Mouse (Mus musculus) midbrain, embryonic 13.5 days (tissue): ENCODE data around the gene Prkca. TPM values are rescaled to one million over a fixed set of nuclear protein-coding genes. Genes with fewer than 3 reads are reported as not detected.

Experiments used
- ATAC-seq: fragments of 200-750 bp; cut with Nextera tagmentation; 2 replicates; pipeline ENCODE4 v1.8.0; 2017; ENCODE audit warnings: mild to moderate bottlenecking, moderate TSS enrichment, moderate library complexity
- H3K27ac ChIP-seq: fragments of 300-500 bp; sonication (generic); 2 replicates; pipeline ENCODE4 v1.5.1; 2015; ENCODE audit warnings: inconsistent platforms, mild to moderate bottlenecking, moderate library complexity
- H3K27me3 ChIP-seq: fragments of 300-500 bp; sonication (generic); 2 replicates; pipeline ENCODE4 v1.6.1; 2015; ENCODE audit warnings: mild to moderate bottlenecking, inconsistent platforms
- H3K36me3 ChIP-seq: fragments of 300-500 bp; sonication (generic); 2 replicates; pipeline ENCODE4 v1.6.1; 2015; ENCODE audit warnings: mild to moderate bottlenecking, inconsistent platforms
- H3K4me1 ChIP-seq: fragments of 300-500 bp; sonication (generic); replicated peaks from 2 replicates; pipeline ENCODE4 v1.6.1; 2015; ENCODE audit warnings: inconsistent platforms
- H3K4me2 ChIP-seq: fragments of 300-500 bp; sonication (generic); replicated peaks from 2 replicates; pipeline ENCODE4 v1.6.1; 2015; ENCODE audit warnings: moderate library complexity, mild to moderate bottlenecking, inconsistent platforms
- H3K4me3 ChIP-seq: fragments of 300-500 bp; sonication (generic); replicated peaks from 2 replicates; pipeline ENCODE4 v1.5.1; 2015; ENCODE audit warnings: mild to moderate bottlenecking, inconsistent platforms
- H3K9ac ChIP-seq: fragments of 300-500 bp; sonication (generic); replicated peaks from 2 replicates; pipeline ENCODE4 v1.6.1; 2015; ENCODE audit warnings: mild to moderate bottlenecking, inconsistent platforms
- H3K9me3 ChIP-seq: fragments of 300-500 bp; sonication (generic); 2 replicates; pipeline ENCODE4 v1.6.1; 2016; ENCODE audit warnings: mild to moderate bottlenecking, inconsistent platforms
- WGBS: fragments of 180-500 bp; shearing (Covaris S2); methylation state at CpG from one replicate; pipeline ENCODE4 v1.1.7; 2015; 5-methylcytosine and 5-hydroxymethylcytosine counted together
- polyA plus RNA-seq: library from polyadenylated mRNA; unstranded; fragments of >200 nt; fragmentation: Nextera tagmentation; extraction: Ambion mirVana; gene quantifications from 2 replicates; pipeline ENCODE4 v1.2.1, GENCODE M21; 2015

The Prkca gene
- polyA plus RNA-seq, 1 experiment from 2014 or later: 3.3 TPM

DNA sequence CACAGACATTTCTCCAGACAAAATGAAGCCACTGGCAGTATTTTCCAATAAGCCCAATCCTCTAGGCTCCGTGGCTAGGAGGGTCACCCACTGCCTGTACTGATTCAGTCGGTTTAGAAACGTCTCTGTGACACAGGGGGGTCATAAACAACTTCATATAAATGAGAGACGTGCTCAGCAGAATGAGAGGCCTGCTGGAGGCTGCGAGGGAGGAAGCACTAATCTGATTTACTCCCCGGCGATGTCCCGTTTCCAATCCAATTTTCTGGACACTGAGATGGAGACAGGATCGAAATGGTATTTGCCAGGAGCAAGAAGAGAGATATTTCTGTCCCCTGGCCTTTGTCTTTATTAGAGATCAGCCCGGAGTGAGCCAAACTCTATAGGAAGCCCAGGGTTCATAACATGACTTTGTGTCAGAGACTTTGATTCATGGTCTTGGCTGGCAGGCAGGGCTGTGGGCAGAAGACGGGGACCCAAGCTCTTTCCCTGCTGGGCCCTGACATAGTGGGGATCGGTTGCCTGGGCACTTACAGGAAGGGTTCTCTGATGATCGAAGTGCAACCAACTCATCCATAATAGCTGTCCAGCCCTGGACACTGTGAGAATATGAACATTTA, 120.0 kb downstream of the Prkca start:
- Histone ChIP-seq H3K36me3 (no peaks in the 10 kb centered on the region), H3K27me3 (0 out of 2 replicates have a peak, but pooled peaks cover 3% of the 10 kb centered on the region), H3K4me3 (no peak overlapping the region), H3K9me3 (no peaks in the 10 kb centered on the region), H3K27ac (no peak overlapping the region), H3K4me2 (no peak overlapping the region), H3K4me1 (peaks cover 25% of the 10 kb centered on the region), H3K9ac (no peak overlapping the region)
- 39% methylated on average over 13 of the region's 13 CpGs for WGBS
- no peak for ATAC-seq

DNA sequence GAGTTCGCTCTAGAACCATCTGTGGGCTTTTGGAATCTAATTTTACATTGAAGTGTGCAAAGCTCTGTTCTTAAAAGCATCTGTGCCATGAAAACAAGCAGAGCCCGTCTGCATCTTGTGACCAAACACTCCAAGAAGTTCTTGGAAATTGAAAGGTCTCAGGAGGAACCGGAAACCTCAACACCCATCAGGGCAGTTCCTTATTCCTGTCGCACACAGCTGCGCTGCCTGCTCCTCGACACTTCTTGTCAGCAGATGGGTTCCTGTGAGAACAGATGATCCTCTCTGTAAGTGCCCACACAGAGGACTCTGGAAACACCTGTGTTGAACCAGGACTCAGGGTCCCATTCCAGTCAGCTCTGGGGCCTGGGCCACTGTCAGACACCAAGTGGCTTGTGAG, 120.6 kb downstream of the Prkca start:
- WGBS: 79% methylated on average over 6 of the region's 6 CpGs
- Histone ChIP-seq H3K4me2 (no peak overlapping the region), H3K9ac (no peak overlapping the region), H3K27ac (no peak overlapping the region), H3K4me1 (peaks cover 25% of the 10 kb centered on the region), H3K4me3 (no peak overlapping the region), H3K36me3 (no peaks in the 10 kb centered on the region), H3K9me3 (no peaks in the 10 kb centered on the region), H3K27me3 (0 out of 2 replicates have a peak, but pooled peaks cover 3% of the 10 kb centered on the region)
- no peak for ATAC-seq

DNA sequence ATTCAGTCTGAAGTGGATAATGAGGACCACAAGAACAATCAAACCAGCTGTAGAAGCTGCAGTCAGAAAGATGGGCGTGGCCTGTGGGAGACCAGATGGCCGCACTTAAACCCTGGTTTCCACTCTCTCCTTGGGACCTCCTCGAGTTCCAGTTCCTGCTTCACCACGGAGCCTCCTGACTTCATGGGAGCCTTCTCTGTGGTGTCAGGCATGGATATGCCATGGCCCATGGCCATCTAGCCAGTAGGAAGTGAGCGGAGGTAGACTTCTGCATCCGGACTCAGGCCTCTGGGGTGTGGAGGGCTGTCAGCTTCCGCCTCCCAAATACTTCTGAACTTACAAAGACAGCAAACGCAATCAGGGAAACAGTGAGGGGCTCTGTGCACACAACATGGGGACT, 121.1 kb downstream of the Prkca start:
- Histone ChIP-seq H3K4me2 (no peak overlapping the region), H3K9me3 (no peaks in the 10 kb centered on the region), H3K9ac (no peak overlapping the region), H3K4me3 (no peak overlapping the region), H3K27ac (no peak overlapping the region), H3K4me1 (peaks cover 25% of the 10 kb centered on the region), H3K36me3 (no peaks in the 10 kb centered on the region), H3K27me3 (0 out of 2 replicates have a peak, but pooled peaks cover 3% of the 10 kb centered on the region)
- 85% methylated on average over 8 of the region's 8 CpGs for whole genome bisulfite sequencing
- ATAC-seq: no peak

DNA sequence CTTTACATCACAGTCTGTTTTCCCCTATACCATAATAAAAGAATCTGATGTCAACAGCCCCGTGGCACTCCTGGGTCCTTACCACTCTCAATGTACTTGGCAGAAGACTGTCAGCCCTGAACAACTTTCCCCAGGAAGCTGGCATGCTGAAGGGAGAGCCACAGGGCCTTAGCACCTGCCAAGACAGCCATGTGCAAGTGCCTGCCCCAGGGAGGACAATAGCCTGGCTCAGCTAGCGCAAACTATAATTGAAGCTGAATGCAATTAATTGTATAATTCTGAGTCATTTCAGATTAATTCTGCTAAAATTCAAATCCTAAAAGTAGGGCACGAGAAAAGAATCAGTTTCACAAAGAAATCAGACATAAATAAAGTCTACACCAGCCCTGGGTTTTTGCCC, 121.7 kb downstream of the Prkca start:
- no peaks in the 10 kb centered on the region for H3K9me3 ChIP-seq
- 0 out of 2 replicates have a peak, but pooled peaks cover 3% of the 10 kb centered on the region for H3K27me3 ChIP-seq
- WGBS: 82% methylated on average over 3 of the region's 3 CpGs
- no peaks in the 10 kb centered on the region for H3K36me3 ChIP-seq
- H3K4me2 ChIP-seq: no peak overlapping the region
- no peak for ATAC-seq
- H3K4me3 ChIP-seq: no peak overlapping the region
- no peak overlapping the region for H3K27ac ChIP-seq
- H3K4me1 ChIP-seq: peaks cover 25% of the 10 kb centered on the region
- H3K9ac ChIP-seq: no peak overlapping the region

DNA sequence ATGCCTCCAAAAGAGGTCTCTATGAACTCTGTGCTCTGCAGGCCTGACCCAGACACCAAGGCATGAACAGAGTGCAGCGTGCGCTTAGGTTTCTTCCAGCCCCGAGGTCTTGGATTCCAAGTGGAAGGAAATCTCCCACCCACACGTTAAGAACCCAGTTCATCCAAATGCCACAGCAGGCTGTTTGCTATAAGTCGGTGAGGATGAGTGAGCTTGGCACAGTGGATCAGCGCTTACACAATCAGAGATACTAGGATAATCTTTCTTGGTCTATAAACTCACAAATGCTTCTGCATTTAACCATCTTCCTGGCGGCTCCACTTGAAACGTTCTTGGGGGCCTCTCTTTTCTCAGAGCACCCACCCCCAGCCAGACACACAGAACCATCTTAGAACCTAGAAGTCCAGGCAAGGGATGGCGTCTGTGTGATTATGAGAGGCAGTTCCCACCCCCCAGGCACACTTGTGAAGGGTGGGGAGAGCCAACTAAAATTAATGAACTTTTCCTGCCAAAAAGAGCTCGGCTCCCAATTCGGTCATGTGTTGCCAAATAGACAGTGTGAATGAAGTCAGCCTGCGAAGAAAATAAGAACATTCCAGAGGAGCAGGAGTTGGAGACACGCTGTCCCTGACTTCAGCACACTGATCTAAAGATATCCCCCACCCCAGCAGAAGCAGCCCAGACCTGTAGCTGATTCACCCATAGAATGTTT, 122.4 kb downstream of the Prkca start:
- Histone ChIP-seq H3K4me2 (no peak overlapping the region), H3K9me3 (no peaks in the 10 kb centered on the region), H3K36me3 (no peaks in the 10 kb centered on the region), H3K27ac (no peak overlapping the region), H3K9ac (no peak overlapping the region), H3K4me3 (no peak overlapping the region), H3K4me1 (peaks cover 31% of the 10 kb centered on the region), H3K27me3 (0 out of 2 replicates have a peak, but pooled peaks cover 3% of the 10 kb centered on the region)
- 87% methylated on average over 13 of the region's 13 CpGs for WGBS
- no peak for ATAC-seq

DNA sequence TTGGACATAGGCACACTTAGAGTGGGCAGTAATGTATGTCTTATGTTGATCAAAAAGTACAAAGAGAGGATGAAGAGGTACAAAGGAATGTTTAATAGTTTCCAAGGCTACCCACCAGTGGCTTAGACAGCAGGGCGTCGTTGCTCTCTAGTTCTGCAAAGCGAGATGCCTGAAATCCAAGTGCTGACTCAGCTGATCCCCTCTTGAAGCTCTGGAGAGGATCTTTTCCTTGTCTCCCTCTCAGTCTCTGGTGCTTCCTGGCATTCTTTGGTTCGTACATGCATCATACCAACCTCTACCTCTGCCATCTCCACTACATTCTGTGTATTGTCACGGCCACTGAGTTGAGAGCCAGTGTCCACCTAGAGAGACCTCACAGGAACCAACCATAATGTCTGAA, 123.1 kb downstream of the Prkca start:
- H3K36me3 ChIP-seq: no peaks in the 10 kb centered on the region
- no peak overlapping the region for H3K4me2 ChIP-seq
- 0 out of 2 replicates have a peak, but pooled peaks cover 3% of the 10 kb centered on the region for H3K27me3 ChIP-seq
- WGBS: 74% methylated on average over 5 of the region's 5 CpGs
- no peak overlapping the region for H3K4me3 ChIP-seq
- no peak overlapping the region for H3K9ac ChIP-seq
- no peak overlapping the region for H3K27ac ChIP-seq
- H3K9me3 ChIP-seq: no peaks in the 10 kb centered on the region
- peaks cover 38% of the 10 kb centered on the region for H3K4me1 ChIP-seq
- no peak for ATAC-seq

DNA sequence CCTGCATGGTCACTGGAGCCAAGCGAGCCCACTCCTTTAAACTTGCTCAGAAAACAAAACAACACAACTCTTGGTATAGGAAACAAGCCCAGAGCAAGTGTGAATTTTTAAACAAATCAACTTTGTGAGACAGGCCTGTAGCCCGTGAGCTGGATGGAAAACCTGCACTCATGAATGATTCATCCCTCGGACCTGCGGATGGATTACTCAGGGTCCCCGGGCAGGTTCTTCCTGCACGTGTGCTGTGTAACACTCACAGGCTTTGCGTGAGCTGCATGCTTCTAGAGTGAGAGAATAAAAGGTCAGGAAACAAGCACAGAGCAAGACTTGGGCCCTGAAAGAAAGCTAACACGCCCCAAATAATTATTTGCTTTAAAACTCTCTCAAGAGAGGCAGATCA, 126.7 kb downstream of the Prkca start:
- no peak overlapping the region for H3K4me3 ChIP-seq
- no peak overlapping the region for H3K27ac ChIP-seq
- no peak for ATAC-seq
- H3K27me3 ChIP-seq: 0 out of 2 replicates have a peak, but pooled peaks cover 3% of the 10 kb centered on the region
- no peak overlapping the region for H3K9ac ChIP-seq
- H3K4me1 ChIP-seq: peaks cover 17% of the 10 kb centered on the region
- H3K36me3 ChIP-seq: no peaks in the 10 kb centered on the region
- no peaks in the 10 kb centered on the region for H3K9me3 ChIP-seq
- no peak overlapping the region for H3K4me2 ChIP-seq
- 67% methylated on average over 8 of the region's 8 CpGs for WGBS

DNA sequence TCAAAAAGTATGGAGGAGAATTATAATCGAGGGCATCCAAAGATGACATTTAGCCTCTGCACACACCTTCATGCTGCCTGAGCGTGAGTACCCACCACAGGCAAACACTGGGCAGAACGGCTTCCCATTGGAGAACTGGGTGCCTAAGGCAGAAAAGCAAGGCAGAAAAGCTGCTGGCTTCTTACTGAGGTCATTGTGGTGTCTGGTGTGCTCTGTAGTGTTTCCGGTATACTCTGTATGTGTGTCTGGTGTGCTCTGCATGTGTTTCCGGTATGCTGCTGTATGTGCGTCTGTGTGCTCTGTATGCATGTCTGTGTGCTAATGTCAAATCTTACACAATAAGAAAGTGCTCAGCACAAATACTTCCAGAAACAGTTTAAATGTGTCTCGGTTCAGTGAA, 127.7 kb downstream of the Prkca start:
- Histone ChIP-seq H3K36me3 (no peaks in the 10 kb centered on the region), H3K27me3 (0 out of 2 replicates have a peak, but pooled peaks cover 3% of the 10 kb centered on the region), H3K9me3 (no peaks in the 10 kb centered on the region), H3K4me2 (no peak overlapping the region), H3K4me3 (no peak overlapping the region), H3K9ac (no peak overlapping the region), H3K4me1 (peaks cover 17% of the 10 kb centered on the region), H3K27ac (no peak overlapping the region)
- ATAC-seq: no peak; the same call in 1 of the 2 replicates
- WGBS: 74% methylated on average over 7 of the region's 7 CpGs

DNA sequence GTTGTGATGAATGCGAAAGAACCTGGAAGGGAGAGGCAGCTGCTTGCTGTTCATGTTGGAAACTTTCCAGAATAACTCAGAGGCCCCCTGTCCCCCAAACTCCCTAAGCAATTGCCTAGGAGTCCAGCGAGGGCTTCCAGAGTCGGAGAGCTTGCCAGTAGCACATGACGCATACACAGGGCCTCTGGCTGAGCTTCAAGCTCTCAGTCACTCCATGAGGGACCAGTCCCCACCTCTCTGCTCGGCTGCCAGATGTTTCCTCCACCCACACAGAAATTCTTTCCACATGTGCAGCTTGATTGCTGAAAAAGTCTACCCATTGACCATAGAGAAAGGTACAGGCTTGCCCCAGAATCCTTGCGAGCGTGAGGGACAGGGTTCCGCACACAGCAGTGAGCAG, 128.3 kb downstream of the Prkca start:
- Histone ChIP-seq H3K4me2 (no peak overlapping the region), H3K27me3 (0 out of 2 replicates have a peak, but pooled peaks cover 3% of the 10 kb centered on the region), H3K27ac (no peak overlapping the region), H3K36me3 (no peaks in the 10 kb centered on the region), H3K9ac (no peak overlapping the region), H3K4me1 (peaks cover 17% of the 10 kb centered on the region), H3K4me3 (no peak overlapping the region), H3K9me3 (no peaks in the 10 kb centered on the region)
- ATAC-seq: no peak
- WGBS: 75% methylated on average over 8 of the region's 8 CpGs

DNA sequence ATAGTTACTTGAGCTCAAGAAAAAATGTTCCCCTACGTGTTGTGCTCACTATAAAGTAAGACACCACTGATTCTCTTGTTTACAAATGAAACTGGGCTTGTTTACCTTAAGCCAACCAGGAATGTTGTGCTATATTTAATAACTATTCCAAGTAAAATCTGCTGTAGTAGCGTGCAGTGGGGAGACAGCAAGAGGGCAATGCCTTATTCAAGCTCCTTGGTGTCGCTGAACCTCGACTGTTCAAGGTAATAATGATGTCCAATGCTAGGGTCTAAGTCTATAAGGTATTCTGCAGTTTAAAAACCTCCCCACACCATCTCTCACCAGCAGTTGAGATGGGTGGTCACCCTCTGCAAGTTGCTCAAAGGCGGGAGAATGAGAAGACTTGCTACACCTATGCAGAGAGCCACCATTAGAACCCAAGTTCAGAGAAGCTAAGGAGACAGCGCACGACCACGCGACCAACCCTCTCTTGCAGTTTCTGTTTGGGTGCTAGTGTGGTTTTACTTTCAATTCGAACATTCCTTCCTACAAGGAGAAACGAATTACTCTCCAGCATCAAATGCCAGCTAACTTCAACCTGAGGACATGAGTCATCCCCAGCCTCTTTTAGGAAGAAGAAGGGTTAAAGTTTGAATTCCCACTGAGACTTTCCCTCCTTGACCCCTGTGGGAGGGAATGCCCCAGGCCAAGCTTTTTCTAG, 129.1 kb downstream of the Prkca start:
- ATAC-seq: no peak
- H3K27ac ChIP-seq: no peak overlapping the region
- 88% methylated on average over 11 of the region's 11 CpGs for WGBS

DNA sequence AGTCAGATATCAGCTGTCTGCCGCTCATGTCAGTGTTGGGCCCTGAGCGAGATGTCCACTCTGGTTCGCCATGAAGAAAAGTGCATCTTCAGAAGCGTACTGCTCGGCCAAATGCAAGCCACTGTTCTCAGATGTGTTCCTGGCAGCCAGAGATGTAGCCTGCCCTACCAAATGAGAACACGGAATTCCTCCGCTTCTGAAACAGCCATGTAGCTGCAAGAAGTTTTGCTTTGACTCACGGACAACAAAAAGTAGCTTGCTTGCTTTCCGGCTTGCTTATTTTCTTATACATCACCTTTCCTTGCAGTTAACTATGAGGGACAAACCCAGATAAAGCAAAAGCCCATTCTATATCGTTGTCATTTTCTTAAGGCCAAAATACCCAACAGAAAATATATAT, 129.9 kb downstream of the Prkca start:
- Histone ChIP-seq H3K9ac (no peak overlapping the region), H3K9me3 (no peaks in the 10 kb centered on the region), H3K36me3 (no peaks in the 10 kb centered on the region), H3K27ac (no peak overlapping the region), H3K4me1 (peaks cover 17% of the 10 kb centered on the region), H3K27me3 (no peaks in the 10 kb centered on the region), H3K4me3 (no peak overlapping the region), H3K4me2 (no peak overlapping the region)
- ATAC-seq: no peak
- 93% methylated on average over 10 of the region's 10 CpGs for WGBS

More for the DNA sequence above, 129.1 kb downstream of the Prkca start:
- Histone ChIP-seq H3K36me3 (no peaks in the 10 kb centered on the region), H3K9me3 (no peaks in the 10 kb centered on the region), H3K4me2 (no peak overlapping the region), H3K4me3 (no peak overlapping the region), H3K4me1 (peaks cover 17% of the 10 kb centered on the region), H3K9ac (no peak overlapping the region), H3K27me3 (0 out of 2 replicates have a peak, but pooled peaks cover 3% of the 10 kb centered on the region)

DNA sequence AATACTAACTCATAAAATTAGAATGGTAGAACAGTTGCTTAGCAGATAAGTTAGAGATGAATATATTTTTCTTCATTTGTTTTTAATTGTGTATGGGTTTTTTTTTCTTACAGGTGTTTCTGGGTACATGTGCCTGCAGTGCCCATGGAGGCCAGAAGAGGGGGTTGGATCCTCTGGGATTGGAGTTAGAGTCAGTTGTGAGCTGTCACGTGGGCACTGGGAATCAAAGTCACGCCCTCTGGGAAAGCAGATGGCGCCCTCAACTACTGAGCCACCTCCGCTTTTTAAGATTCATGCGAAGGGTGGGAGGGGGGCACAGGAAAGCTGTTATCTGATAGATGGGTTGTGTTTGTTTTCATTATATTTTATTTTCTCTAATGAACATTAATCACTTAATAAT, 131.1 kb downstream of the Prkca start:
- Histone ChIP-seq H3K9ac (no peak overlapping the region), H3K9me3 (no peaks in the 10 kb centered on the region), H3K36me3 (no peaks in the 10 kb centered on the region), H3K27me3 (0 out of 2 replicates have a peak, but pooled peaks cover 1% of the 10 kb centered on the region), H3K4me2 (no peak overlapping the region), H3K4me3 (no peak overlapping the region), H3K4me1 (peaks cover 19% of the 10 kb centered on the region), H3K27ac (no peak overlapping the region)
- no peak for ATAC-seq
- 89% methylated on average over 5 of the region's 5 CpGs for WGBS
